Mouse (Mus musculus): ENCODE measurements around the gene Pfkp.

The Pfkp gene

DNA sequence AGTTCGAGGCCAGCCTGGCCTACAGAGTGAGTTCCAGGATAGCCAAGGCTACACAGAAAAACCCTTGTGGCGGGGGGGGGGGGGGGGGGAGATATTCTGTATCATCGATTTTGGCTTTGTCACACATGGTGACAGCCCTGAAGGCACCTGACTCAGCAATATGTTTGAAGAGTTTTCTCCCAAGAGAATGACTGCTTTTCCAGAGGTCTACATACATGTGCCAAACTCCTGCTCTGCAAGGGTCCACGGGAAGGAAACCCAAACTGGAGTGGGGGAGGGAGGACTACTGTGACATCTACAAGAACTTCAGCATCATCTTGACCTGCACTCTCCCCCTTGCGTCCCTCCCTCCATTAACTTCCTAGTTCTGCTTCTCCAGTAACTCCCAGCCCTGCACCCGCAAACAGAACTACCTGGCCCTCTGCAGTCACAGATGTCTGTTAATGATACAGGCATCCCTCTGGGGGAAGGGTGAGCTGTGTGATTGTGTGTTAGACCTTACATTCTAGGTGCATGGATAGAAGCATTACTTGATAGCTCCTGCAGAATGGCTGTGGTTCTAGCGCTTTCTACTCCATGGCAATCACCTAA is 10.9 kb downstream of the Pfkp start:
- DNase-seq (ENCODE audit: low spot score in 2 of 2), result no peak

GRCm38 (mm10) chr13:6636976-6637375 is 11.6 kb downstream of the Pfkp start:
- no peak for DNase-seq (ENCODE audit: low spot score in 2 of 2)

GRCm38 (mm10) chr13:6636520-6636919 is 12.1 kb downstream of the Pfkp start:
- no peak for DNase-seq (ENCODE audit: low spot score in 2 of 2)

GRCm38 (mm10) chr13:6635138-6636076 is 13.2 kb downstream of the Pfkp start:
- no peak for DNase-seq (ENCODE audit: low spot score in 2 of 2)

DNA sequence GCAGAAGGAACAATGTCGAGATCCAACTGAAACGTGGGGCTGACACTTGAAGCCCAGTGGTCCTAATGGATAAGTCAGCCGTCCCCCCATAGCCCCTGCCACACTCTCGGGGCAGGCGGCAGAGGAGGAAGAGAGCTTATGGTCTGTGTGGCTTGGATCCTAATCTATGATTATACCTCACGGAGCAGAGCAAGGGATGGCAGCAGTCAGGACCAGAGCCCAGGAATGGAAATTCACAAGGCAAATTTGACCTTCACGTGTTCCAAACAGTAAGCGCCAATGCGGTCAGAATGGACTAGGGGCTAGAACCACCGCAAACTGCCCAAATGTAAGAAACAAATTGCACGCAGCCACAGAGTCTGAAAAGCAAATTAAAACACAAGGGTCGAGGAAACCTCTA is 14.5 kb downstream of the Pfkp start:
- DNase-seq (ENCODE audit: low spot score in 2 of 2), result no peak

GRCm38 (mm10) chr13:6633524-6633923 is 15.1 kb downstream of the Pfkp start:
- no peak for DNase-seq (ENCODE audit: low spot score in 2 of 2)

GRCm38 (mm10) chr13:6632935-6633334 is 15.6 kb downstream of the Pfkp start:
- DNase-seq (ENCODE audit: low spot score in 2 of 2), result no peak

- DNase-seq (ENCODE audit: low spot score in 2 of 2), result no peak
Observed at GRCm38 (mm10) chr13:6632513-6632912, 16.1 kb downstream of the Pfkp start.

- no peak for DNase-seq (ENCODE audit: low spot score in 2 of 2)
Observed at GRCm38 (mm10) chr13:6631772-6632510, 16.6 kb downstream of the Pfkp start.

- DNase-seq (ENCODE audit: low spot score in 2 of 2), result no peak
Observed at GRCm38 (mm10) chr13:6630660-6631059, 17.9 kb downstream of the Pfkp start.

- DNase-seq (ENCODE audit: low spot score in 2 of 2), result no peak
Observed at GRCm38 (mm10) chr13:6629927-6630326, 18.6 kb downstream of the Pfkp start.

- DNase-seq (ENCODE audit: low spot score in 2 of 2), result no peak
Observed at GRCm38 (mm10) chr13:6628998-6629764, 19.4 kb downstream of the Pfkp start.

DNA sequence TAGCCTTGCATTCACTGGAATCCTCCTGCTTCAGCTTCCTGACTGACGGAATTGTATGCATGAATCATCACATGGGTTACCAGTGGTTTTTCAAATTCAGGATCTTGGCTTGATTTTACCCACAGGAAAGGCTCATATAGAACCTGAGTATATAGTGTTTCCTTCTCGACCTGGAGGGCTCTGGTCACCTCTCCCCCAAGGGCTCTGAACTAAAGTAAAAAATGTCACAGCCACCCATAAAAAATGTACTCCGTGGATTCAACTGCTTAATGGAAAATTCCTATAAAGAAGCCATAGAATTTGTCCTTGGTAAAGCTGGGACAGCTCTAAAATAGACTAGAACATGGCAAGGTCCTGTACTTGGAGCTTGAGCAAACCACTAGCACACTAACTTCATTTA is 20.3 kb downstream of the Pfkp start:
- no peak for DNase-seq (ENCODE audit: low spot score in 2 of 2)

DNA sequence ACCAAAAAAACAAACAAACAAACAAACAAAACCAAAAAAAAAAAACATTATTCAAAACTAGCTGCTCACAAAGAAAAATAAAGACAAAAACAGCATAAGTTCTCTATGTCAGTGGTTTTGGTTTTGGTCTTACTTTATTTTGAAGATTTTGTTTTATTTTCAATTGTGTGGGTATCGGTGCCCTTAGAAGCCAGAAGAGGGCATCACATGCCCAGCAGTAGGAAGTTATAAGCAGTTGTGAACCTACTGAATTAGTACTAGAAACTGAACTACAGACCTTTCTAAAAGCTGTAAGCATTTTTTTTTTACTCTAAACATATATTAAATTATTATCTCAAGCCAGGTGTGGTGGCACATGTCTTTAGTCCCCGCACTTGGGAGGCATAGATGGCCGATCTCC is 21.2 kb downstream of the Pfkp start:
- DNase-seq (ENCODE audit: low spot score in 2 of 2), result no peak

DNA sequence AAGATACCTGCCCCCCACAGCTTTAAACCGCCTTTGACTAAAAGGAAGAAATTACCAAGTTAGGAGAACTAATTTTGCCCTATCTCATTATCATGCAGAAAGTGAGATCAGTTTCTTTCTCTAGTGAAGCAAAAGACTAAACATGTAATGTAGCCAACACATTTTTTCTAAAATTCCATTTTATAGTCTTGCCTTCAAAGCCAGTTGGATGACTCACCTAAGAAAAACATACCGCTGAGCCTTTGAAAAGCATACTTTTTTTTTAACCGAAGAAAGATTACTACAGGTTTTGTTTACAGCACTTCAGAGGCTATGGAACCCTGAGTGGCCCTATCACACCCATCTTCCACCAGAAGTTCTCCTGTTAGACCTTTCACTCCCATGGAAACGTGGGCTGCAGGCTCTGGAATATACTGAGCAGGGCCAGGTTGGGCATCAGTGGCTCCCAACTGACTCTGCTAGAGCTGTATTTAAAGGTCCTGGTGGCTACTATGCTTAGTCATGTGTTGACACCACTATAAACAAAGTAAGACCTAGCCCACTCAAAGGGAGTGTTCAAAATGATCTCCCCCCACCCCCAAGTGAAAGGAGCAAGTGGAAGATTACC is 22.0 kb downstream of the Pfkp start:
- DNase-seq (ENCODE audit: low spot score in 2 of 2), result no peak

GRCm38 (mm10) chr13:6625942-6626341 is 22.6 kb downstream of the Pfkp start:
- no peak for DNase-seq (ENCODE audit: low spot score in 2 of 2)

DNA sequence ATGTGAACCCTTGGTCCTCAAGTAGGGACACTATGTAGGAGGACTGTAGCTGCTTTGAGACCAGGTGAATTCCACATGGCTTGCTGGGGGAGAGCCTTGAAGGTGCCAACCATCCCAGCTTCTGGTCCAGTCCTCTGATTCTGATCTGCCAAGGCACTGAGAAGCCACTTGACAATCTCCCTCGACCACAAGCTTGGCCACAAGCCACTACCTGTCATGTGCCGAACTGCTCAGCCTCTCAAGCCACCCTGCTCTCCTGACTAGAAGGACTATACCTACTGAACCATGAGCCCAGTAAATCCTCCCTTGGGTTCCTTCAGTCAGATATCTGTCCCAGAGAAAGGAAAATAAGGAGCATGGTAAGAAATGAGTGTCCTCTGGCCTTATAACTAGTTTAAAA is 24.0 kb downstream of the Pfkp start:
- no peak for DNase-seq (ENCODE audit: low spot score in 2 of 2)

DNA sequence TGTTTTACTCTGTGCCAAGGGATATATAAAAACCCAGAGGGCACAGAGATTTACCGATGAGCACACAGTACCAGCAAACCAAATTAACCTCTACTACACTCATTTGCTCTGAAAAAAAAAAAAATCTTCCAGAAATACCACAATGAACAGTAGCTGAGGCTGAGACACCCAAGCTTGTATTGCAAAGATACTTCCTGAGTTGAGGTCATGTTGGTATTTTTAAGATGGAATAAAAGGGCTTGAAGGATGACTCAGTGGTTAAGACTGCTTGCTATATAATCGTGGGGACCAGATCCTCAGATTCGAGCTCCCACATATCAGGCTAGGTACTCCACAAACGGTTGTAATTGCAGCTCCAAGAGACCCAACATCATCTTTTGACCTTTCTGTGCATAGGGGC is 24.5 kb downstream of the Pfkp start:
- no peak for DNase-seq (ENCODE audit: low spot score in 2 of 2)

- no peak for DNase-seq (ENCODE audit: low spot score in 2 of 2)
Observed at GRCm38 (mm10) chr13:6621831-6622230, 26.7 kb downstream of the Pfkp start.

GRCm38 (mm10) chr13:6620250-6620649 is 28.3 kb downstream of the Pfkp start:
- DNase-seq (ENCODE audit: low spot score in 2 of 2), result no peak

DNA sequence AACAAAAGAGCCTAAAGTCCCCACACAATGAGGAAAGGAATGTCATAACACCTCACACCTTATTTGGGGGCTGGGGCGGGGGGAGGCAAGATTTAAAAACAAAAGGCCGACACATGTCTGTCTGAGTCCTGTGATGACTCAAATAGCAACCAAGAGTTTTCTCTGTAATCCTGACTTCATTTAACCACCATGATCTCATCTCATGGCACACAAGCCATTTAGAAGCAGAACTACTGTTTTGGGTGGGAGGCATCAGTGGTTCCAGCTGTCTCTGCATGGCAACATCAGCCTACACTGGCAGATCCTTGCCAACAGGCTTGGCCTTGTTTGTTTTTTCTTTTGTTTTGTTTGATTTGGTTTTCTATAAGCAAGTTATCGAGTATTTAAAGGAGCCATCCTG is 29.9 kb downstream of the Pfkp start:
- no peak for DNase-seq (ENCODE audit: low spot score in 2 of 2)

Data from right cerebral cortex, postnatal 36 days (tissue).